Mouse (Mus musculus): ENCODE measurements around the gene Ifitm3. TPM values are rescaled to one million over a fixed set of nuclear protein-coding genes. Genes with fewer than 3 reads are reported as not detected.
"Not testable (repeated sequence)": the region's sequence is repeated elsewhere in the genome, so short reads cannot be mapped to it uniquely, and the experiment has no call there.

The Ifitm3 gene
- total and polyA plus RNA-seq, 2 experiments from 2014 or later, result 22.5 to 67.8 TPM

- H3K4me3 ChIP-seq (ENCODE audit: low read depth, low read length), result no peak overlapping the region
- DNase-seq (ENCODE audit: low spot score), result no peak
- H3K4me1 ChIP-seq (ENCODE audit: insufficient read depth, low read length), result no peaks in the 10 kb centered on the region
- WGBS, result 88% methylated on average over 4 of the region's 4 CpGs
- H3K27ac ChIP-seq (ENCODE audit: low read depth, low read length), result no peak overlapping the region
- no peaks in the 10 kb centered on the region for H3K36me3 ChIP-seq (ENCODE audit: insufficient read depth, low read length)
- no peak for ATAC-seq (ENCODE audit: low FRiP score)
- no peaks in the 10 kb centered on the region for H3K27me3 ChIP-seq (ENCODE audit: insufficient read depth, low read length)
- no peak for TF ChIP-seq CTCF (IDR thresholded peaks at IDR 0.05)
- no peaks in the 10 kb centered on the region for H3K9me3 ChIP-seq (ENCODE audit: low read length)
- H3K9ac ChIP-seq (replicated peaks; ENCODE audit: low read length, poor library complexity, severe bottlenecking), result no peak overlapping the region
- H3K4me2 ChIP-seq (ENCODE audit: low read depth, low read length, poor library complexity, severe bottlenecking), result no peak overlapping the region
Measured at GRCm38 (mm10) chr7:141039386-141040107, 29.0 kb upstream of the Ifitm3 start.

- H3K36me3 ChIP-seq (ENCODE audit: insufficient read depth, low read length), result no peaks in the 10 kb centered on the region
- no peak overlapping the region for H3K9ac ChIP-seq (replicated peaks; ENCODE audit: low read length, poor library complexity, severe bottlenecking)
- no peak for ATAC-seq (ENCODE audit: low FRiP score)
- H3K4me3 ChIP-seq (ENCODE audit: low read depth, low read length), result no peak overlapping the region
- H3K4me2 ChIP-seq (ENCODE audit: low read depth, low read length, poor library complexity, severe bottlenecking), result no peak overlapping the region
- DNase-seq (ENCODE audit: low spot score), result no peak
- no peak overlapping the region for H3K27ac ChIP-seq (ENCODE audit: low read depth, low read length)
- no peaks in the 10 kb centered on the region for H3K4me1 ChIP-seq (ENCODE audit: insufficient read depth, low read length)
- no peaks in the 10 kb centered on the region for H3K27me3 ChIP-seq (ENCODE audit: insufficient read depth, low read length)
- no peak for TF ChIP-seq CTCF (IDR thresholded peaks at IDR 0.05)
- H3K9me3 ChIP-seq (ENCODE audit: low read length), result no peaks in the 10 kb centered on the region
- 85% methylated on average over 20 of the region's 21 CpGs for WGBS
Measured at GRCm38 (mm10) chr7:141038090-141039032, 27.8 kb upstream of the Ifitm3 start.

GRCm38 (mm10) chr7:141036624-141037023 is 26.1 kb upstream of the Ifitm3 start:
- not testable (repeated sequence) for H3K4me3 ChIP-seq (ENCODE audit: low read depth, low read length); ATAC-seq (ENCODE audit: low FRiP score); H3K36me3 ChIP-seq (ENCODE audit: insufficient read depth, low read length); H3K27ac ChIP-seq (ENCODE audit: low read depth, low read length); H3K9me3 ChIP-seq (ENCODE audit: low read length); H3K4me2 ChIP-seq (ENCODE audit: low read depth, low read length, poor library complexity, severe bottlenecking); H3K27me3 ChIP-seq (ENCODE audit: insufficient read depth, low read length); H3K9ac ChIP-seq (replicated peaks; ENCODE audit: low read length, poor library complexity, severe bottlenecking); DNase-seq (ENCODE audit: low spot score); H3K4me1 ChIP-seq (ENCODE audit: insufficient read depth, low read length)
- 88% methylated on average over 1 of the region's 2 CpGs for WGBS

- WGBS, result 80% methylated on average over 9 of the region's 9 CpGs
- no peak for TF ChIP-seq CTCF (IDR thresholded peaks at IDR 0.05)
- ATAC-seq (ENCODE audit: low FRiP score) (no peak), DNase-seq (ENCODE audit: low spot score) (no peak)
- Histone ChIP-seq H3K4me2 (ENCODE audit: low read depth, low read length, poor library complexity, severe bottlenecking) (no peak overlapping the region), H3K9ac (replicated peaks; ENCODE audit: low read length, poor library complexity, severe bottlenecking) (no peak overlapping the region), H3K27me3 (ENCODE audit: insufficient read depth, low read length) (no peaks in the 10 kb centered on the region), H3K4me1 (ENCODE audit: insufficient read depth, low read length) (no peaks in the 10 kb centered on the region), H3K27ac (ENCODE audit: low read depth, low read length) (no peak overlapping the region), H3K9me3 (ENCODE audit: low read length) (no peaks in the 10 kb centered on the region), H3K36me3 (ENCODE audit: insufficient read depth, low read length) (no peaks in the 10 kb centered on the region), H3K4me3 (ENCODE audit: low read depth, low read length) (no peak overlapping the region)
Measured at GRCm38 (mm10) chr7:141032458-141033167, 22.0 kb upstream of the Ifitm3 start.

GRCm38 (mm10) chr7:141030390-141030789 is 19.8 kb upstream of the Ifitm3 start:
- no peak for TF ChIP-seq CTCF (IDR thresholded peaks at IDR 0.05)
- Histone ChIP-seq H3K4me1 (ENCODE audit: insufficient read depth, low read length) (no peaks in the 10 kb centered on the region), H3K27me3 (ENCODE audit: insufficient read depth, low read length) (no peaks in the 10 kb centered on the region), H3K36me3 (ENCODE audit: insufficient read depth, low read length) (no peaks in the 10 kb centered on the region), H3K9ac (replicated peaks; ENCODE audit: low read length, poor library complexity, severe bottlenecking) (no peak overlapping the region), H3K9me3 (ENCODE audit: low read length) (no peaks in the 10 kb centered on the region), H3K4me3 (ENCODE audit: low read depth, low read length) (no peak overlapping the region), H3K4me2 (ENCODE audit: low read depth, low read length, poor library complexity, severe bottlenecking) (no peak overlapping the region), H3K27ac (ENCODE audit: low read depth, low read length) (no peak overlapping the region)
- DNase-seq (ENCODE audit: low spot score), result no peak
- ATAC-seq (ENCODE audit: low FRiP score), result no peak
- 39% methylated on average over 3 of the region's 3 CpGs for WGBS

Measured in midbrain, postnatal 0 days (tissue).